In the genomic region with DNA sequence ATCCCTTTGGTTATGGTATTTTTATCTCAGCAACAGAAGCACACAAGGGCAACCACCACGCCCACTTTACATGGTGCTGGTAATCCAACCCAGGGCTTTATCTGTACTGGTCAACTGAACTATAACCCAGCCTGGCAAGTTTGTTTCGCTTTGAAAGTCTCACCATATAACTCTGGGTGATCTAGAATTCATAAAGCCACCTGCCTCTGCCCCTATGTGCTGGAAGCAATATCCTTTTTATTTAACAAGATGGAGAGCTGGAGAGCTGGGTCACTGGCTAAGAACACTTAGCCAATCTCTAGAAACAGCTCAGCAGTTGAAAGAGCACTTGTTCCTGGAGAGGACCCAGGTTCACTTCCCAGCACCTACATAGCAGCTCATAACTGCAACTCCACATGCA, we compare ENCODE assay signal across 2 mouse cellular contexts.
TF ChIP-seq lines count a peak whose summit lies in the region.

No protein-coding gene starts in this region.

TF ChIP-seq in CH12.LX, 34 proteins besides CTCF, POLR2A, EP300 and RAD21:
- TF ChIP-seq USF1 (IDR thresholded peaks at IDR 0.05; ENCODE audit: low read depth, low read length) (no peak), NELFE (IDR thresholded peaks at IDR 0.05; ENCODE audit: low read depth, low read length) (0 out of 2 replicates have a peak, but pooled peaks have one; percentile 19), POLR2AphosphoS2 (IDR thresholded peaks at IDR 0.05; ENCODE audit: low read depth, low read length) (peak; percentile 87; the same call in 1 of the 2 replicates)
TF ChIP-seq in CH12.LX: peak in this region for 2.

TF ChIP-seq in MEL, 35 proteins besides CTCF, POLR2A, EP300 and RAD21:
- TF ChIP-seq MYC (IDR thresholded peaks at IDR 0.05; ENCODE audit: low read depth, low read length), result no peak
- TF ChIP-seq TCF12 (IDR thresholded peaks at IDR 0.05; ENCODE audit: low read depth, low read length), result no peak
- no peak for TF ChIP-seq MAX (IDR thresholded peaks at IDR 0.05; ENCODE audit: low read length)
- TF ChIP-seq MXI1 (IDR thresholded peaks at IDR 0.05; ENCODE audit: low read depth, low read length), result no peak
- 0 out of 2 replicates have a peak, but pooled peaks have one; percentile 10 for TF ChIP-seq HCFC1 (IDR thresholded peaks at IDR 0.05; ENCODE audit: low read depth, low read length)
- no peak; the same call in 1 of the 2 replicates for TF ChIP-seq POLR2AphosphoS5 (IDR thresholded peaks at IDR 0.05; ENCODE audit: borderline replicate concordance, low read depth, low read length)
- peak; percentile 13; the same call in 1 of the 2 replicates for TF ChIP-seq GATA1 (IDR thresholded peaks at IDR 0.05; ENCODE audit: low read depth, low read length)
- no peak for TF ChIP-seq USF2 (IDR thresholded peaks at IDR 0.05; ENCODE audit: borderline replicate concordance in 1 of 2, insufficient read depth in 1 of 2, low read depth in 1 of 2, low read length in 2 of 2)
- TF ChIP-seq CHD2 (IDR thresholded peaks at IDR 0.05; ENCODE audit: low read length), result no peak
- no peak for TF ChIP-seq MAZ (IDR thresholded peaks at IDR 0.05; ENCODE audit: low read depth, low read length)
- TF ChIP-seq NELFE (IDR thresholded peaks at IDR 0.05; ENCODE audit: low read depth, low read length), result no peak
- no peak for TF ChIP-seq RCOR1 (IDR thresholded peaks at IDR 0.05; ENCODE audit: low read depth, low read length)
- no peak for TF ChIP-seq GABPA (IDR thresholded peaks at IDR 0.05; ENCODE audit: low read depth, low read length)
- TF ChIP-seq BHLHE40 (IDR thresholded peaks at IDR 0.05; ENCODE audit: borderline replicate concordance, low read depth, low read length), result no peak
- no peak for TF ChIP-seq SMC3 (IDR thresholded peaks at IDR 0.05; ENCODE audit: low read depth, low read length)
- peak; percentile 82 for TF ChIP-seq POLR2AphosphoS2 (IDR thresholded peaks at IDR 0.05; ENCODE audit: low read length)
- TF ChIP-seq USF1 (IDR thresholded peaks at IDR 0.05; ENCODE audit: low read depth, low read length), result no peak
- no peak for TF ChIP-seq TBP (IDR thresholded peaks at IDR 0.05; ENCODE audit: low read depth, low read length)
- peak; percentile 0; the same call in 1 of the 2 replicates for TF ChIP-seq ZMIZ1 (IDR thresholded peaks at IDR 0.05; ENCODE audit: low read depth, low read length)
